ENCODE assay signal across 8 mouse cellular contexts in the genomic region with DNA sequence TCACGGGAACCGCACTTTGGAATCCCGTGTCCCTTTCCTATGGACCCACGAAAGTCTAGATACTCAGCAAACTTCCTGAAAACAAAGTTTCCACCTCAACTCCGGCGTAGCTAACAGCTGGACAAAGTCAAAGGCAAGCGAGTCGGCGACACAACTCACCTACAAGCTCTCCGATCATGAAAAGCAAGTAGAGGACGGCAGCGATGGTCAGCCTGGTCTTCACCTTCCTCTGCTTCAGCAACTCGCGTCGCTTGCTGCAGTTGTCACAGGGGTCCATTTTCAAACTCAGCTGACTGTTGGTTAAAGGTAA. TPM values are rescaled to one million over a fixed set of nuclear protein-coding genes. Genes with fewer than 3 reads are reported as not detected.
DNase-seq lines count a peak whose midpoint lies in the region; ATAC-seq and TF ChIP-seq lines count a peak whose summit lies in the region.

No protein-coding gene starts in this region.

- peaks cover 2% of the 10 kb centered on the region for H3K4me1 ChIP-seq in heart, adult 2 months (ENCODE audit: control insufficient read depth, insufficient read depth, low read length)
- peaks cover 2% of the 10 kb centered on the region; the same call in 1 of the 2 replicates for H3K4me1 ChIP-seq in forebrain, embryonic 11.5 days (replicated peaks; ENCODE audit: control insufficient read depth, insufficient read depth, low read length)
- H3K4me1 ChIP-seq in limb, embryonic 12.5 days (replicated peaks): peaks cover 10% of the 10 kb centered on the region

- no peaks in the 10 kb centered on the region for H3K9me3 ChIP-seq in forebrain, embryonic 11.5 days (ENCODE audit: control insufficient read depth, low read length)
- no peaks in the 10 kb centered on the region for H3K9me3 ChIP-seq in limb, embryonic 12.5 days

- TF ChIP-seq POLR2A in heart, adult 2 months (IDR thresholded peaks at IDR 0.05; ENCODE audit: insufficient read depth, low read depth, low read length): no peak

- peaks cover 9% of the 10 kb centered on the region for H3K36me3 ChIP-seq in heart, adult 2 months (ENCODE audit: control insufficient read depth, insufficient read depth, low read length)
- no peaks in the 10 kb centered on the region for H3K36me3 ChIP-seq in forebrain, embryonic 11.5 days (ENCODE audit: control insufficient read depth, insufficient read depth, low read length)
- no peaks in the 10 kb centered on the region for H3K36me3 ChIP-seq in limb, embryonic 12.5 days

- no peak for DNase-seq in heart, adult 2 months
- DNase-seq in heart, adult 8-10 months (ENCODE audit: low spot score): no peak
- DNase-seq in CD4-positive, CD25-positive, alpha-beta regulatory T cell, adult 2 months (ENCODE audit: low read depth, low spot score): peak; percentile 39
- peak; percentile 48 for DNase-seq in forebrain, embryonic 11.5 days (ENCODE audit: low spot score)
- DNase-seq in gastrocnemius, postnatal 10 days: no peak
- no peak for DNase-seq in frontal cortex, postnatal 14 days (ENCODE audit: low spot score in 2 of 2)

- no peaks in the 10 kb centered on the region for H3K27me3 ChIP-seq in heart, adult 2 months (ENCODE audit: control insufficient read depth, insufficient read depth, low read length)
- H3K27me3 ChIP-seq in forebrain, embryonic 11.5 days (ENCODE audit: control insufficient read depth, insufficient read depth, low read length): no peaks in the 10 kb centered on the region
- H3K27me3 ChIP-seq in limb, embryonic 12.5 days: 0 out of 2 replicates have a peak, but pooled peaks cover 4% of the 10 kb centered on the region

- no peak for ATAC-seq in forebrain, embryonic 11.5 days (replicated peaks; ENCODE audit: low FRiP score)
- no peak for ATAC-seq in limb, embryonic 12.5 days (ENCODE audit: insufficient number of reproducible peaks, insufficient read depth, low FRiP score, low TSS enrichment, low read depth)
- 0 out of 2 replicates have a peak, but pooled peaks have one; percentile 6 for ATAC-seq in neutrophil, adult 5-6 weeks (ENCODE audit: extremely low read depth, insufficient number of reproducible peaks, low FRiP score, poor library complexity, severe bottlenecking)

- no peak for TF ChIP-seq EP300 in heart, adult 2 months (IDR thresholded peaks at IDR 0.05; ENCODE audit: insufficient read depth, low read depth, low read length)

- intact Hi-C loops in heart, adult 2 months (cut with DNase I): loop anchor here (1.0 to 2.0 kb wide), 3 partner anchors 36 to 71 kb away; a partner anchor contains a TSS

- peak overlapping the region; percentile 73 for H3K9ac ChIP-seq in heart, adult 2 months (ENCODE audit: low read depth, low read length)
- peak overlapping the region; percentile 75 for H3K9ac ChIP-seq in forebrain, embryonic 11.5 days (ENCODE audit: low read length)
- peak overlapping the region; percentile 82 for H3K9ac ChIP-seq in limb, embryonic 12.5 days (replicated peaks)

- no peaks in the 10 kb centered on the region for H3K79me2 ChIP-seq in heart, adult 2 months (replicated peaks; ENCODE audit: control insufficient read depth, insufficient read depth, low read length)

- TF ChIP-seq CTCF in heart, adult 2 months (IDR thresholded peaks at IDR 0.05): no peak

- peak overlapping the region; percentile 89 for H3K4me3 ChIP-seq in heart, adult 2 months
- H3K4me3 ChIP-seq in forebrain, embryonic 11.5 days (ENCODE audit: low read depth, low read length): peak overlapping the region; percentile 68
- H3K4me3 ChIP-seq in limb, embryonic 12.5 days (replicated peaks): peak overlapping the region; percentile 76

- peak overlapping the region; percentile 66 for H3K4me2 ChIP-seq in forebrain, embryonic 11.5 days (ENCODE audit: low read depth, low read length, severe bottlenecking)
- peak overlapping the region; percentile 75 for H3K4me2 ChIP-seq in limb, embryonic 12.5 days

- peak overlapping the region; percentile 71 for H3K27ac ChIP-seq in heart, adult 2 months
- no peak overlapping the region for H3K27ac ChIP-seq in forebrain, embryonic 11.5 days (ENCODE audit: low read depth, low read length)
- H3K27ac ChIP-seq in limb, embryonic 12.5 days: peak overlapping the region; percentile 80; the same call in 1 of the 2 replicates

- under 1% methylated on average over 15 of the region's 15 CpGs for WGBS in heart, adult 2 months
- WGBS in forebrain, embryonic 11.5 days: 1% methylated on average over 15 of the region's 15 CpGs
- under 1% methylated on average over 15 of the region's 15 CpGs for WGBS in limb, embryonic 12.5 days

RNA-seq across cellular contexts. Expression of a gene that starts 0.6 kb away (rescaled TPM):
- 1 to 10 TPM; 7.9 to 9.2 TPM for total RNA-seq in heart, adult 2 months (2021)
- 3.2 and 6.9 TPM in 2 replicates for polyA plus RNA-seq in heart, adult 2 months (2012; rRNA removed)
- total RNA-seq in heart, adult 8-10 months (2022): 1 to 10 TPM; 8.1 to 9.4 (median 8.6) TPM
- 6.8 and 9.6 TPM in 2 replicates for polyA plus RNA-seq in forebrain, embryonic 11.5 days (2014; fragmentation: Nextera tagmentation; extraction: Ambion mirVana)
- polyA plus RNA-seq in limb, embryonic 12.5 days (2016; fragmentation: Nextera tagmentation; extraction: Ambion mirVana): 11.1 and 12.4 TPM in 2 replicates
- total RNA-seq in neutrophil, adult 5-6 weeks (2017): 10.8 and 11.4 TPM in 2 replicates
- 10 to 100 TPM; 17.9 to 19.1 TPM for total RNA-seq in gastrocnemius, postnatal 10 days (2021)

RNA-seq across cellular contexts. Expression of a gene that starts 36.5 kb away (rescaled TPM):
- 10 to 100 TPM; 26.7 to 29.9 TPM for total RNA-seq in heart, adult 2 months (2021)
- 26.0 and 44.2 TPM in 2 replicates for polyA plus RNA-seq in heart, adult 2 months (2012; rRNA removed)
- 10 to 100 TPM; 25.1 to 33.1 (median 29.1) TPM for total RNA-seq in heart, adult 8-10 months (2022)
- 80.3 and 85.0 TPM in 2 replicates for polyA plus RNA-seq in forebrain, embryonic 11.5 days (2014; fragmentation: Nextera tagmentation; extraction: Ambion mirVana)
- 56.9 and 61.3 TPM in 2 replicates for polyA plus RNA-seq in limb, embryonic 12.5 days (2016; fragmentation: Nextera tagmentation; extraction: Ambion mirVana)
- total RNA-seq in neutrophil, adult 5-6 weeks (2017): 23.2 and 33.4 TPM in 2 replicates
- total RNA-seq in gastrocnemius, postnatal 10 days (2021): 10 to 100 TPM; 19.0 to 20.9 TPM

Comparison
In these comparisons a context has a peak if more than half of its experiments do, and no peak if none do; other contexts are left out.
1. DNase-seq: peak in CD4-positive, CD25-positive, alpha-beta regulatory T cell, adult 2 months (single experiment) and forebrain, embryonic 11.5 days (single experiment); none in heart, adult 2 months (0 of 2), heart, adult 8-10 months (single experiment), gastrocnemius, postnatal 10 days (single experiment) and frontal cortex, postnatal 14 days (0 of 2).
2. Peak in every context shown above with its lines, with median percentiles within 50 percentile points of each other: H3K4me3 ChIP-seq and H3K9ac ChIP-seq.